ENCODE assay signal across 27 mouse cellular contexts in genomic region chr11:86606621-86607339, GRCm38 (mm10).
A peak's percentile ranks its signal among the peaks of the same experiment; 100 is the strongest.
DNase-seq lines count a peak whose midpoint lies in the region; ATAC-seq and TF ChIP-seq lines count a peak whose summit lies in the region.
"Had no signal": no experiment of that assay in that cellular context is flagged by ENCODE, and none has a peak within 500 bp of the region (broad histone marks: within the 10 kb centered on the region; RNA-seq: fewer than 3 reads in every experiment).

No protein-coding gene starts in this region.

- no peak for TF ChIP-seq EP300 in stomach, postnatal 0 days (optimal IDR thresholded peaks at IDR 0.05)

- H3K9me3 ChIP-seq in stomach, postnatal 0 days (ENCODE audit: control insufficient read depth, low read length) = no peaks in the 10 kb centered on the region
- no peaks in the 10 kb centered on the region for H3K9me3 ChIP-seq in kidney, embryonic 16.5 days (ENCODE audit: low read length)
- H3K9me3 ChIP-seq: embryonic facial prominence, embryonic 10.5 days; forebrain, embryonic 10.5 days; heart, embryonic 15.5 days; neural tube, embryonic 13.5 days had no signal

- no peak overlapping the region for H3K4me3 ChIP-seq in stomach, postnatal 0 days (ENCODE audit: low read depth, low read length)
- no peak overlapping the region for H3K4me3 ChIP-seq in kidney, embryonic 16.5 days (ENCODE audit: low read length)
- H3K4me3 ChIP-seq: embryonic facial prominence, embryonic 10.5 days; forebrain, embryonic 10.5 days; heart, embryonic 15.5 days; layer of hippocampus, adult 2 months; neural tube, embryonic 13.5 days had no signal

- H3K36me3 ChIP-seq in stomach, postnatal 0 days (ENCODE audit: control insufficient read depth, insufficient read depth, low read length) = no peaks in the 10 kb centered on the region
- H3K36me3 ChIP-seq in kidney, embryonic 16.5 days (ENCODE audit: insufficient read depth, low read length) = no peaks in the 10 kb centered on the region; the same call in 1 of the 2 replicates

- no peak overlapping the region for H3K4me2 ChIP-seq in stomach, postnatal 0 days (replicated peaks; ENCODE audit: low read depth)
- no peak overlapping the region for H3K4me2 ChIP-seq in kidney, embryonic 16.5 days (replicated peaks; ENCODE audit: low read depth, low read length)
- H3K4me2 ChIP-seq: heart, embryonic 15.5 days; hindbrain, embryonic 14.5 days; neural tube, embryonic 13.5 days had no signal

- H3K27me3 ChIP-seq in stomach, postnatal 0 days (ENCODE audit: control insufficient read depth, insufficient read depth, low read length) = no peaks in the 10 kb centered on the region
- H3K27me3 ChIP-seq in kidney, embryonic 16.5 days (ENCODE audit: insufficient read depth, low read length) = no peaks in the 10 kb centered on the region
- H3K27me3 ChIP-seq: heart, embryonic 15.5 days; neural tube, embryonic 13.5 days had no signal

- H3K9ac ChIP-seq in stomach, postnatal 0 days (ENCODE audit: low read length) = no peak overlapping the region
- H3K9ac ChIP-seq in kidney, embryonic 16.5 days (replicated peaks; ENCODE audit: low read length) = no peak overlapping the region
- H3K9ac ChIP-seq: heart, embryonic 15.5 days; hindbrain, embryonic 14.5 days; neural tube, embryonic 13.5 days had no signal

- TF ChIP-seq CTCF in stomach, postnatal 0 days (IDR thresholded peaks at IDR 0.05; ENCODE audit: low read depth) = no peak

- 79% methylated on average over 2 of the region's 2 CpGs for WGBS in stomach, postnatal 0 days
- 79% methylated on average over 2 of the region's 2 CpGs for WGBS in kidney, embryonic 16.5 days

- H3K4me1 ChIP-seq in stomach, postnatal 0 days (replicated peaks; ENCODE audit: control insufficient read depth, insufficient read depth) = peaks cover 3% of the 10 kb centered on the region; the same call in 1 of the 2 replicates
- H3K4me1 ChIP-seq in kidney, embryonic 16.5 days (ENCODE audit: insufficient read depth, low read length) = no peaks in the 10 kb centered on the region
- H3K4me1 ChIP-seq: embryonic facial prominence, embryonic 10.5 days; forebrain, embryonic 10.5 days; heart, embryonic 15.5 days; neural tube, embryonic 13.5 days had no signal

- peak overlapping the region; percentile 63 for H3K27ac ChIP-seq in stomach, postnatal 0 days (replicated peaks)
- H3K27ac ChIP-seq in kidney, embryonic 16.5 days (ENCODE audit: low read length) = no peak overlapping the region
- H3K27ac ChIP-seq: embryonic facial prominence, embryonic 10.5 days; forebrain, embryonic 10.5 days; heart, embryonic 15.5 days; hindbrain, embryonic 14.5 days; kidney, postnatal 0 days; layer of hippocampus, adult 2 months; neural tube, embryonic 13.5 days had no signal

- DNase-seq in spleen, postnatal 36 days (ENCODE audit: low spot score in 2 of 2) = peak; percentile 41 to 46
- DNase-seq in spleen, adult 12 weeks (ENCODE audit: low spot score) = no peak
- peak; percentile 65 for DNase-seq in induced T-regulatory cell, adult 2 months (ENCODE audit: low read depth)
- DNase-seq in stomach, postnatal 0 days (ENCODE audit: low spot score) = no peak
- DNase-seq in embryo, embryonic 11 days = no peak
- no peak for DNase-seq in urinary bladder, postnatal 14 days (ENCODE audit: low spot score)
- DNase-seq: adrenal gland, postnatal 10 days; B cell, adult 2 months; cerebellum, adult 8-10 months; cerebellum, postnatal 36 days; gastrocnemius, postnatal 25 days; heart, postnatal 36 days; kidney, adult 11 months; lung, postnatal 14 days; midbrain, embryonic 14.5 days; right cerebral cortex, postnatal 4 days; thymus, adult 2 months had no signal

- ATAC-seq in megakaryocyte progenitor cell, adult 5-6 weeks (replicated peaks; ENCODE audit: poor library complexity) = peak; percentile 36; the same call in 1 of the 2 replicates
- ATAC-seq in stomach, postnatal 0 days (ENCODE audit: low FRiP score, low TSS enrichment) = peak; percentile 61
- ATAC-seq in kidney, embryonic 16.5 days (ENCODE audit: low FRiP score, low TSS enrichment) = no peak
- ATAC-seq: forebrain, embryonic 16.5 days had no signal

Comparison
In these comparisons a context has a peak if more than half of its experiments do, and no peak if none do; other contexts are left out.
1. DNase-seq: peak in spleen, postnatal 36 days (2 of 2) and induced T-regulatory cell, adult 2 months (single experiment); none in spleen, adult 12 weeks (single experiment), stomach, postnatal 0 days (single experiment), embryo, embryonic 11 days (single experiment) and urinary bladder, postnatal 14 days (single experiment).